Mouse (Mus musculus) heart, postnatal 4 days (tissue): ENCODE data around the gene Sfxn2. TPM values are rescaled to one million over a fixed set of nuclear protein-coding genes. Genes with fewer than 3 reads are reported as not detected.
"Not testable (repeated sequence)": the region's sequence is repeated elsewhere in the genome, so short reads cannot be mapped to it uniquely, and the experiment has no call there.

ENCODE experiments used
- DNase-seq: peaks from one replicate; pipeline ENCODE4 v3.0.0; 2021
- total RNA-seq, 2 experiments: library from RNA; stranded (reverse); gene quantifications; 2 replicates each; pipeline ENCODE4 v1.2.3; 2021

The Sfxn2 gene
- total RNA-seq, 2 experiments from 2014 or later = 4.6 to 6.4 TPM

GRCm38 (mm10) chr19:46547565-46547964, 25.6 kb upstream of the Sfxn2 start:
- DNase-seq = no peak

- DNase-seq = no peak
Observed at GRCm38 (mm10) chr19:46548110-46548509, 25.1 kb upstream of the Sfxn2 start.

GRCm38 (mm10) chr19:46550385-46550784, 22.8 kb upstream of the Sfxn2 start:
- DNase-seq = no peak

GRCm38 (mm10) chr19:46552496-46552895, 20.7 kb upstream of the Sfxn2 start:
- DNase-seq = no peak

GRCm38 (mm10) chr19:46553541-46553955, 19.6 kb upstream of the Sfxn2 start:
- DNase-seq = peak; percentile 73

- DNase-seq = no peak
Observed at GRCm38 (mm10) chr19:46558009-46558408, 15.2 kb upstream of the Sfxn2 start.

GRCm38 (mm10) chr19:46558631-46559030, 14.5 kb upstream of the Sfxn2 start:
- DNase-seq = no peak

- peak; percentile 75 for DNase-seq
Observed at GRCm38 (mm10) chr19:46562132-46562531, 11.0 kb upstream of the Sfxn2 start.

GRCm38 (mm10) chr19:46562581-46563515, 10.3 kb upstream of the Sfxn2 start:
- peak; percentile 39 for DNase-seq

GRCm38 (mm10) chr19:46563603-46564002, 9.6 kb upstream of the Sfxn2 start:
- DNase-seq = no peak

- no peak for DNase-seq
Observed at GRCm38 (mm10) chr19:46564043-46564462, 9.1 kb upstream of the Sfxn2 start.

GRCm38 (mm10) chr19:46571211-46571877, 1.8 kb upstream of the Sfxn2 start:
- not testable (repeated sequence) for DNase-seq

GRCm38 (mm10) chr19:46571878-46572244, 1.3 kb upstream of the Sfxn2 start:
- no peak for DNase-seq

GRCm38 (mm10) chr19:46572548-46572947, 617 bp upstream of the Sfxn2 start:
- DNase-seq = no peak

GRCm38 (mm10) chr19:46573990-46574389, 825 bp downstream of the Sfxn2 start:
- DNase-seq = no peak

- no peak for DNase-seq
Observed at GRCm38 (mm10) chr19:46575196-46575595, 2.0 kb downstream of the Sfxn2 start.

GRCm38 (mm10) chr19:46587823-46588508, 14.8 kb downstream of the Sfxn2 start:
- peak; percentile 94 for DNase-seq

GRCm38 (mm10) chr19:46591575-46591974, 18.4 kb downstream of the Sfxn2 start:
- no peak for DNase-seq

- DNase-seq = no peak
Observed at GRCm38 (mm10) chr19:46592751-46593439, 19.7 kb downstream of the Sfxn2 start.

GRCm38 (mm10) chr19:46598187-46598586, 25.0 kb downstream of the Sfxn2 start:
- no peak for DNase-seq

GRCm38 (mm10) chr19:46598720-46599252, 25.6 kb downstream of the Sfxn2 start, which contains the start of gene Wbp1l:
Gene Wbp1l (plus strand): TSS chr19:46599084.
- DNase-seq = peak; percentile 97
